Mouse (Mus musculus): ENCODE results near the gene Dscam.

DNA sequence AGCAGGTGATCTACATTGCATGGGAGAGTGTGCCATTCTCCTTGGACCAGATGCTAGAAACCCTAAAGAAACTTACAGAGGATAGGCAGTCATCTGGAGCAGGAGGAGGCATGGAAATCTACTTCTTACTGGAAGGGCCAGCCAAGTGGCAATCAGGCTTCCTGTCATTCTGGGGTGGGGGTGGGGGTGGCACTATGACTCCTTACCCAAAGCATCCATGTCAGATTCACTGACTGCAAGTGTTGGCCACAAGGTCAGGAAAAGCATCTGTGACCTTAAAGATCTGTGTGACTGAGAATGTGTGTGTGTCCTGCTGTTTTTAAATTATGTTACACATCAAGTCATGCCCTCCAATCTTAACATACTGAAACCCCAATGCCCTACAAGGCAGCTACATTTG, 268.0 kb downstream of the Dscam start:
- TF ChIP-seq CTCF (IDR thresholded peaks at IDR 0.05; ENCODE audit: borderline replicate concordance, extremely low read depth, insufficient read depth, insufficient read length): no peak
- TF ChIP-seq POLR2A (IDR thresholded peaks at IDR 0.05; ENCODE audit: borderline replicate concordance, extremely low read depth, insufficient read depth, insufficient read length, poor library complexity, severe bottlenecking): no peak
